Mouse (Mus musculus) right cerebral cortex, postnatal 36 days (tissue): ENCODE measurements at regions not wholly inside any gene's neighbourhood (a gene's known extent, or its start where the extent isn't known, plus 50 kb on each side); places are given as distances from the start of the nearest gene placed in this dataset.

Experiments
- DNase-seq, 2 experiments: peaks; one replicate each; pipeline ENCODE4 v3.0.0; 2022; ENCODE audit warnings: low spot score in 2 of 2, mixed read lengths in 1 of 2

- DNase-seq, result no peak
Measured at GRCm38 (mm10) chr14:18394071-18394745, 62.5 kb upstream of the Ube2e1 start.

- DNase-seq, result no peak
Measured at GRCm38 (mm10) chr14:18391824-18392486, 60.3 kb upstream of the Ube2e1 start.

- no peak for DNase-seq
Measured at GRCm38 (mm10) chr14:18389390-18389789, 57.7 kb upstream of the Ube2e1 start.

GRCm38 (mm10) chr14:18385953-18386668 is 54.5 kb upstream of the Ube2e1 start:
- peak in 1 of 2 experiments; percentile 57 for DNase-seq
